Mouse (Mus musculus) activated CD4-positive, CD25-positive, alpha-beta regulatory T cell, adult 9 weeks (primary cell): Measurements from ENCODE around the gene Inpp5f. TPM values are rescaled to one million over a fixed set of nuclear protein-coding genes. Genes with fewer than 3 reads are reported as not detected.

ENCODE experiments used
- polyA plus RNA-seq: library from polyadenylated mRNA; unstranded; fragments of 100-300 nt; shearing (Covaris generic); gene quantifications from one replicate; pipeline ENCODE4 v1.2.1, GENCODE M21; 2017

The Inpp5f gene
- polyA plus RNA-seq, result 56.8 TPM

GRCm38 (mm10) chr7:128610897-128611798 lies at the start of gene Inpp5f:
TSS of gene Inpp5f (plus strand) at chr7:128611328.

DNA sequence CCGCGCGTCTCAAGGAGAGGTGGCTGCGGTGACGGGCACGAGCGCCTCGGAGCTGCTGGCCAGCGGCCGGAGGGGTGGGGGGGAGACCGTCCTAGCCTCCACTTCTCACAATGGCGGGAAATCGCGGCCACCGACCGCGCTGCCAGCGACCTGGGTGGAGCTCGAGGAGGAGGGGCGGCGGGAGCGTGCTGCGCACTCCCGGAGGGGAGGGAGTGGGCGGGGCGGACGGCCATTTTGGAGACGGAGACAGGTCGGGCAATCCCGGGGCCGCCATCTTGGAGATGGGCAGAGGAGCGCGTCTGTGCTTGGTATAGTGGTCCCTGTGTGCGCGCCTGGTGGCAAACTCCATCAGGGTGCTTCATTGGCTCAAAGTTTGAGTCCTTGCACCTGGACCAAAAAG lies 129.2 kb downstream of the Inpp5f start, which contains the start of gene Mcmbp:
Gene Mcmbp (minus strand): TSS at position 162 of the 400 bp plus-strand sequence.

DNA sequence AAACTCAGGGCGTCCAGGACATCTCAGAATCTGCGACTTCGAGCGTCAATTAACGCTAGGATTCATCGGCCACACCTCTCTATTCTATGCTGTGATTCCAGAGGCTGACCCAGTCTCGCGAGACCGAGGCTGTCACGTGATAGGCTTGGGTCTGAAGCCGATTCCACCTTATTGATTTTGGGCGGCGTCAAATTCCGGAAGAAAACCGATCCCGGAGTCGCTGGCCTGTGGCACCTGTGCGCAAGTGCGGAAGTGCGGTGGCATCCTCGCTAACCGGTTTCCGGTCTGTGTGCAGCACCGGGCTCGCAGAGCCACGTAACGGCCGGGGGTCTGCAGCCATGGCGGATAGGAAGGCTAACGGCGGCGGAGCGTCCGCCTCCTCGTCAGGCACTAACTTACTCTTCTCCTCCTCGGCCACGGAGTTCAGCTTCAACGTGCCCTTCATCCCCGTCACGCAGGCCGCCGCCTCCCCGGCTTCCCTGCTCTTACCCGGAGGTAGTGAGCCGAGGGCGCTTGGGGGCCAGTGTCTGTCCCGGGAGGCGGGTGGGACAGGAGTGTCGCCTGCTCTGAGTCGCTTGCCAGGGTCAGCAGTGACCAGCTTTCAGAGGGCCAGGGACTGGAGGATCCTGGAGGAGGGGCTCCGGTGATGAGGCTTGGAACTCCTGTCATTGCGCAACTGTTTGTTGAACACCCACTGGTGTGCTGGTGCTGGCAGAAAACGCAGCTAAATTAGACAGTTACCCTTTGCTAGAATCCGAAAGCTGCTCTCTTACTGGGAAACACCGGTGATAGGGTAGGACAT lies 133.8 kb downstream of the Inpp5f start, which contains the start of gene Sec23ip:
Gene Sec23ip (plus strand): TSS at position 260 of the 802 bp plus-strand sequence.

Other genes with a start within 250 kb of the Inpp5f start
- 386 TPM for gene Rgs10, start 192.6 kb upstream of the Inpp5f start, polyA plus RNA-seq
- gene Tial1, start 149.6 kb upstream of the Inpp5f start, polyA plus RNA-seq, result 50.3 TPM
- 11.2 TPM for gene Bag3, start 87.7 kb upstream of the Inpp5f start, polyA plus RNA-seq
- 11.1 TPM for gene Mcmbp, start 129.2 kb downstream of the Inpp5f start, polyA plus RNA-seq
- gene Sec23ip, start 133.6 kb downstream of the Inpp5f start, polyA plus RNA-seq, result 74.1 TPM